Mouse (Mus musculus): ENCODE data around the gene Foxj2. TPM values are rescaled to one million over a fixed set of nuclear protein-coding genes. Genes with fewer than 3 reads are reported as not detected.

The Foxj2 gene
- total RNA-seq, 1 experiment from 2014 or later: 9.7 TPM

Other genes with a start within 250 kb of the Foxj2 start
- 12.1 and 17.4 TPM in 2 replicates for gene Apobec1, start 217.5 kb upstream of the Foxj2 start, total RNA-seq (2017)
- gene Gdf3, start 209.8 kb upstream of the Foxj2 start, total RNA-seq (2017): 2.2 and 5.4 TPM in 2 replicates
- not detected in 2 replicates for gene Dppa3, start 193.5 kb upstream of the Foxj2 start, total RNA-seq (2017)
- gene Nanog, start 112.4 kb upstream of the Foxj2 start, total RNA-seq (2017): not detected in 2 replicates
- gene Slc2a3, start 18.3 kb upstream of the Foxj2 start, total RNA-seq (2017): 64.6 and 82.1 TPM in 2 replicates
- gene C3ar1, start 36.2 kb downstream of the Foxj2 start, total RNA-seq (2017): 0.19 and 0.55 TPM in 2 replicates
- gene Necap1, start 54.6 kb downstream of the Foxj2 start, total RNA-seq (2017): 16.7 and 21.1 TPM in 2 replicates
- 0.50 and 3.9 TPM in 2 replicates for gene Clec4a1, start 101.9 kb downstream of the Foxj2 start, total RNA-seq (2017)
- 3.7 and 6.4 TPM in 2 replicates for gene Clec4a3, start 132.6 kb downstream of the Foxj2 start, total RNA-seq (2017)
- not detected in 2 replicates for gene Clec4a4, start 170.5 kb downstream of the Foxj2 start, total RNA-seq (2017)
- gene Clec4b1, start 230.0 kb downstream of the Foxj2 start, total RNA-seq (2017): 1.0 TPM in 1 of 2 replicates, not detected in the other